Mouse (Mus musculus): ENCODE measurements at regions not wholly inside any gene's neighbourhood (a gene's known extent, or its start where the extent isn't known, plus 50 kb on each side); places are given as distances from the start of the nearest gene placed in this dataset.

DNA sequence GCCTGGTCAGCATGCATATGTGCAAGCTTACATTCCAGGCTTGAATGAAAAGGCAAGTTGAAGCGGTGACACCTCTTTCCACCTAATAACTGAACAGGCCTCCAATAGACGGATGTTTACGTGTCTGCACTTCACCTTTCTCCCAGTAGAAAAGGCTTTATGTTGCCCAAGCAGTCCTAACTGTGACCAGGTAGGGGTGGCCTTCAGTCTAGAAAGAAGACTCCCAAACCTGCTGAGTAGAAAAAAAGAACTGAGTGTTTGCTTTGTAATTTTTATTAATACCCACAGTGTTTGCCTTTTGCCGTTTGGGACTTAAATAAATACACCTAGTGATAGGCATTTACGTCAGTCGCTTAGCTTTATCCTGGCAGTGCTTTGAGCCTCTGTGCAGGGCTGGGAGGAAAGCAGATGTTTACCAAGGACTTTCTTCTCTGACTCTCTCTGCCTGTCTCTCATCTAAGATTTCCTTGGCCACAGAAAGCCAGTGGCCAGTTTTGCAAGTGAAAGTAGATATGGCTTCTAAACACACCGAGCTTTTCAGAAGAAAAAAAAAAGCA lies 104.5 kb upstream of the 1700020N01Rik start:
- TF ChIP-seq POLR2A (IDR thresholded peaks at IDR 0.05; ENCODE audit: borderline replicate concordance, extremely low read depth, insufficient read depth, insufficient read length, poor library complexity, severe bottlenecking) (no peak), CTCF (IDR thresholded peaks at IDR 0.05; ENCODE audit: borderline replicate concordance, extremely low read depth, insufficient read depth, insufficient read length) (no peak)
